Mouse (Mus musculus) thymus, adult 2 months (tissue): Measurements from ENCODE around the gene Stra6l.

Source experiments
- CTCF ChIP-seq: fragments of 200-500 bp; IDR thresholded peaks from 2 replicates; pipeline ENCODE4 v1.5.1; 2012; ENCODE audit warnings: mild to moderate bottlenecking, control low read depth, low read length, moderate library complexity, borderline replicate concordance; ENCODE audit not compliant: control insufficient read depth, poor library complexity, insufficient read depth; ENCODE audit errors: extremely low read depth
- POLR2A ChIP-seq: fragments of 200-500 bp; IDR thresholded peaks from 2 replicates; pipeline ENCODE4 v1.6.1; 2012; ENCODE audit warnings: mild to moderate bottlenecking, low read length, control low read depth, moderate library complexity; ENCODE audit not compliant: control insufficient read depth, poor library complexity, insufficient read depth; ENCODE audit errors: extremely low read depth

DNA sequence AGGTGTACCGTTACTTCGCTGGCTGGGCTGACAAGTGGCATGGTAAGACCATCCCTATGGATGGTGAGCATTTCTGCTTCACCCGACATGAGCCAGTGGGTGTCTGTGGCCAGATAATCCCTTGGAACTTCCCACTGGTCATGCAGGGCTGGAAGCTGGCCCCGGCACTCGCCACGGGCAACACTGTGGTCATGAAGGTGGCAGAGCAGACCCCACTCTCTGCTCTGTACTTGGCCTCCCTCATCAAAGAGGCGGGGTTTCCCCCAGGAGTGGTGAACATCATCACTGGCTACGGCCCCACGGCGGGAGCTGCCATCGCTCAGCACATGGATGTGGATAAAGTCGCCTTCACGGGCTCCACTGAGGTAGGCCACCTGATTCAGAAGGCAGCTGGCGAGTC lies 45.6 kb upstream of the Stra6l start:
- TF ChIP-seq CTCF = no peak
- TF ChIP-seq POLR2A = no peak
